Mouse (Mus musculus) urinary bladder, postnatal 14 days (tissue): ENCODE results near the gene Kcna3.

Experiments used
- DNase-seq: peaks from one replicate; pipeline ENCODE4 v3.0.0; 2021; ENCODE audit warnings: low spot score

The Kcna3 gene

GRCm38 (mm10) chr3:107065510-107066095 lies 29.6 kb downstream of the Kcna3 start:
- no peak for DNase-seq

- no peak for DNase-seq
Observed at GRCm38 (mm10) chr3:107066165-107066850, 30.3 kb downstream of the Kcna3 start.

GRCm38 (mm10) chr3:107067245-107067644 lies 31.3 kb downstream of the Kcna3 start:
- DNase-seq = no peak

GRCm38 (mm10) chr3:107073863-107074262 lies 37.9 kb downstream of the Kcna3 start:
- DNase-seq = no peak

GRCm38 (mm10) chr3:107075705-107076104 lies 39.7 kb downstream of the Kcna3 start:
- no peak for DNase-seq

- peak; percentile 6 for DNase-seq
Observed at GRCm38 (mm10) chr3:107076658-107077057, 40.7 kb downstream of the Kcna3 start.

GRCm38 (mm10) chr3:107077101-107077500 lies 41.1 kb downstream of the Kcna3 start:
- no peak for DNase-seq

GRCm38 (mm10) chr3:107080803-107081202 lies 44.8 kb downstream of the Kcna3 start:
- DNase-seq = no peak

- no peak for DNase-seq
Observed at GRCm38 (mm10) chr3:107081227-107081626, 45.3 kb downstream of the Kcna3 start.

GRCm38 (mm10) chr3:107084586-107084985 lies 48.6 kb downstream of the Kcna3 start:
- no peak for DNase-seq

- DNase-seq = no peak
Observed at GRCm38 (mm10) chr3:107087410-107087809, 51.4 kb downstream of the Kcna3 start.
